Mouse (Mus musculus) retina, embryonic 14.5 days (tissue): ENCODE measurements at regions not wholly inside any gene's neighbourhood (a gene's known extent, or its start where the extent isn't known, plus 50 kb on each side); places are given as distances from the start of the nearest gene placed in this dataset.

Experiments
- DNase-seq: peaks from one replicate; pipeline ENCODE4 v3.0.0-alpha.2; 2015; ENCODE audit warnings: low spot score

GRCm38 (mm10) chr1:75834361-75834760, 288.3 kb downstream of the Slc4a3 start:
- no peak for DNase-seq

GRCm38 (mm10) chr1:75839551-75840223, 293.6 kb downstream of the Slc4a3 start:
- no peak for DNase-seq

DNA sequence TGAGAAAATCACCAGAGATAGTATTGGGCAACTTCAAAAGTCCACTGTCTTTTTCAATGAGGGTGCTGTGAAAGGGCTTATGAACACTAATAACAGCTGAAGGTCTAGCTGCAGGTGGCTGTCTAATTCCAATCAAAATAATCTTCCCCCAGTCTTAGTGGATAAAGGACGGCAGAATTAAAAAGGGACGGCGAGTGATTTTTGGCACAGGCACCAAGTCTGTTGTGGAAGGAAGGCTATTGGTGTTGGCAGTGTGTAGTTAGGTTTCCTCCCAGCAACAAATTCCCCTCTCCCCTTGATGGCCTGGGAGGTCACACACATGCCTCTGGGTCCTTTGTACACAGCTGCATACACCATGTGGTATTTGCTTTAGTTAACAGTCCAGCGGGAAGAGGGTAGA, 296.3 kb downstream of the Slc4a3 start:
- no peak for DNase-seq

GRCm38 (mm10) chr1:75843326-75843725, 297.3 kb downstream of the Slc4a3 start:
- no peak for DNase-seq

- no peak for DNase-seq
These were observed 298.1 kb downstream of the Slc4a3 start for GRCm38 (mm10) chr1:75844123-75844522.

DNA sequence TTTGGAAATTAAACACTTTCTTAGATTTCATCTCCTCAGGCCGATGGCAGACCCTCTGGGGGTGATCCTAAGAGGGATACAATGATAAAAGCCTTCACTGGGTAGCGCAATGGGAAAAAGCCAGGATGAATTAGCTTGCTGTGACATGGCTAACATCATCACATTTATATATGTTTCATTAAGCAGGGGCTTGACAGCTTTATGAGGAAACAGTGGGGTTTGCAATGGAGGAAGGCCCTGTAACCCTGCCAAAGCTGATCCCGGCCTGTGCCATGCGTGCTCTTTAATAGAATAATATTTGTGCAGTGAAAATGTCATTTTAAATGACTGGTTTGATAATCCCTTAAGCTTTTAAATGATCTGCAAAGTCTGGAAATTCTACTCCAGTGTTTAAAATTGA, 298.5 kb downstream of the Slc4a3 start:
- peak; percentile 18 for DNase-seq

DNA sequence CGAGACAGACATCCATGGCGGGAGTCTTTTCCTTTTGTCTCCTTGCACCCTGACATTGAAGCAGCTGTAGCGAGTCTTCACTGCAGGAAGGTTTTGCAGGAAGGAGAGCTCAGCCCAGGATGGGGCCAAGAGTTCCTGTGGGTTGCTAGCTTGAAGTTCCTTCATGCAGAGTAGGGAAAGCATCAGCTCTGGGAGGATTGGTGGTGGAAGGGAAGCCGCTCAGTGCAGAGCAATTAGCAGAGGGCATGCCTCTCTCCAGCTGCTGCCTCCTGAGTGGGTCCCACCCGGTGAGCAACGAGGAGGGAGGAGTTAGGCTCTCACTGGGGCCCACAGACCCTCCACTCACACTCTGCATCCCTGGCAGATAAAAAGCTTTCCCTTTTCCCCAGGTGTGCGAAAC, 298.9 kb downstream of the Slc4a3 start:
- DNase-seq: peak; percentile 48

DNA sequence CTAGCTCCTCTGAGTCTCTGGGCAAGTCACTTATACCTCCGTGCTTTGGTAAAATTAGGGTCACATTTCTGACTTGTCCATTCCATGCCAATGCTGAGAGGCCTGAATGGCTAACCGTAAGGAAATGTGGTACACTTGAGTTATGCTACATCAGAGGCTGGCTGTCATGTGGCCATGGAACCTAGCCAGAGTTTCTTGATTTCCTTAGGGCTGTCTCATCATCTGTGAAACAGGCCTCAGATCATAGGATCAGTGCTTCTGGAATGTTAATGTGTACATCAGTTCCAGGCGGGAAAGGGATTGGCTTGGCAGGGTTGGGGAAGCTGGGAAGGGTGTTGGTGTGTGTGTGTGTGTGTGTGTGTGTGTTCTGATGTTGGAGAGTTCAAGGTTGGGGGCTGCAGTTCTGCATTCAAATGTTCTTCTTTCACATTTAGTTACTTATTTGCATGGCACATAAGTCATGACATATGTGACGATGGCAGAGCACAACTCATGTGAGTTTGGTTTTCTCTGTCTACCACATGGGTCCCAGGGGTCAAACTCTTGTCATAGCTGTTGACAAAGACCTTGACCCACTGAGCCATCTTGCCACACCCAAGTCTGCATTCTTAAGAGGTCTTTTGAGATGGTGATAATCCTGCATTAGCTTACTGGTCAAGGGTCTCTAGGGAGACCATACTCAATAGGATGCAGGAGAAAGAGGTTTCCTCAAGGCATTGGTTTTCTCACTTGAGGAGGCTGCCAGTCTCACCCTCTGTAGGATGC, 299.9 kb downstream of the Slc4a3 start:
- DNase-seq: no peak

GRCm38 (mm10) chr1:75847681-75848080, 301.6 kb downstream of the Slc4a3 start:
- DNase-seq: no peak

DNA sequence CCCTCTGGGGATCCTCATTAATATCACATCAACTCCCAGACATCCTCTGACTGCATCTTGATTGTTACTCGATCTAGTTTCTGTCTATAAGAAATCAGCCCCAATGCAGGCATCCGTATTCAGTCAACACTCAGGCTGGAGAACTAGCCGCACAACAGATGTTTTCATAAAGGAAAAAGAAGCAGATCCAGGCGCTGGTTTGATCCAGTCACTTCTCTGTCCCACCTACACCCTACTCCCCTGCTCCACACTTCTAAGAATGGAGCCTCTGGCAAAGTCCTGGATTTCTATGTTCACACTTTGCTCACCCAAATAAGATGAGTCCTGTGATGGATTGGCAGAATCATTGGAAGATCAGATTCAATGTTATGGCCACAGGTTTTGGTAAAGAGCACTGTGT, 302.4 kb downstream of the Slc4a3 start:
- DNase-seq: no peak

DNA sequence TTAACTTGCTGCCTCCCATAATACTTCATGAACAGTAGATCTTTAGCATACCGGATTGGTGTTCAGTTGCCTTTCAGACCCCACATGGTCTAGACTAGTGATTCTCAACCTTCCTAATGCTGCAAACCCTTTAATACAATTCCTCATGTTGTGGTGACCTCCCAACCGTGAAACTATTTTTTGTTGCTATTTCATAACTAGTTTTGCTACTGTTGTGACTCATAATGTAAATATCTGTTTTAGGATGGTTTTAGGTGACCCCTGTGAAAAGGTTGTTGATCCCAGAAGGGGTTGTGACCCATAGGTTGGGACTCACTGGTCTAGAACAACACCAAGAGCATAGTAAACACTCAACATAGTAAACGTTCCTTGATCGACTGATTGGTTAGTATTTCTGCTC, 304.1 kb downstream of the Slc4a3 start:
- no peak for DNase-seq

DNA sequence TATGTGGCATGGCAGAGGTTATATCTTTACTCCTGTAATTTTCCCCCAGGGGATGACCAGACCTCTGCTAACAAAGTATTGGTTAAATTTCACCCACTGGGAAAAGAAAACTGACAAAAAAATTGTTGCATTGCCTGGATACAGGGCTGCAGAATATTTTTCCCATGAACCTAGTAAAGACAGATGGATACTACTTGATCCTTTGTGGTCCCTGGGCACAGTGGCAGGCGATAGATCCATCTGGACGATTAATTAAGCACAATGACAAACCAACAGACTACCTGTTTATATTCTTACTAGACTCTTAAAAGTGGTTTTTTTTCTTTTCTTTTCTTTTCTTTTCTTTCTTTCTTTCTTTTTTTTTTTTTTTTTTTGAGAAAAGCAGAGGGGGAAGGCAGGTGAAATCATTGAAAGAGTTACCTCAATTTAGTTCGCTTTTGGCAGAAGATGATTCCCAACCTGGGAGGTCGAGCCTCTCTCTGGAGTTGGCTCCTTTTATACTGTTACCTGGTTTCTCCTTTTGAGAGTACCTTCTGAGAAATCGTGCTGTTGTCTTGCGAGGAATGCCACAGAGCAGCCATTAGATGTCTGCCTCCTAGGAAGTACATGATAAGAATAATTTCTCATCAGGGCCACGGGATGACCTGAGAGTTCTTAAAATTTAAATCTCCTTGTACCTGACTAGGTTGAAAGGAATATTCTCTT, 312.6 kb downstream of the Slc4a3 start:
- no peak for DNase-seq

DNA sequence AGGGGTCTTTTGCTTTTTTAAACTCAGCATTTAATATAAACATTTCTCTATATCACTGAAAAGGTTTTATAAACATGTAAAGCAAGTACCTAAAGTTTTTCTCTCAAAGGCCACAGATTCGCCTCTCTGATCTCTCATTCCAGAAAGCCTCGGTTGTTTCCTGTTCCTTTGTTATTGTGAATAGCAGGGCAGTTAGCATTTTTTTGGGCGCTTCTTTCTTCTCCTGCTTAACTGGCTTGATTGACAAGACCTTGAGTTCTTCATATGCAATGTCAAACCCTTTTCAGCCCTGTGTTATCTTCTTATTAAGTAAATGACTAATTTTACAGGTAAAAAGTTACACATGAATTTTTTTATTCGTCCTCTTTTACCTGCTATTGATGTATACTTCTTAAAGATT, 316.7 kb downstream of the Slc4a3 start:
- no peak for DNase-seq

- no peak for DNase-seq
These were observed 320.5 kb downstream of the Slc4a3 start for GRCm38 (mm10) chr1:75866556-75866955.

- no peak for DNase-seq
These were observed 323.3 kb downstream of the Slc4a3 start for GRCm38 (mm10) chr1:75869414-75869813.

DNA sequence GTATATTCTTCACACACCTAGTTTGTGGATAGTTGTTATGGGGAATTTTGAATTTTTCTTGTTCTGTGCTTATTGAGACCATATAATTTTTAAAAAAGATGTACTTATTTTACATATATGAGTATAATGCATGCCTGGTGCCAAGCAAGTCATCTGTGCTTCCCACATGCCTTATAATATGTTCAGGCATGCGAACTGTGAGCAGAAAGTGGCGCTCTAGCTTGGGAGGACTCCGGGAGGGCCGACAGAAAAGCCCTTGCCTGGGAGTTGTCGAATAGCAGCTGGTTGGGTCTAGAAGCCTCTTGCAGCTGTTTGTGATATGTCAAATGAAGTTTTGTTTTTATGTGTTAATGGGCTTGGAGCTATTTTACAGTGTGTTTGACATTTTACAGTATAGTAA, 323.8 kb downstream of the Slc4a3 start:
- DNase-seq: no peak

GRCm38 (mm10) chr1:75873911-75874310, 327.8 kb downstream of the Slc4a3 start:
- no peak for DNase-seq

DNA sequence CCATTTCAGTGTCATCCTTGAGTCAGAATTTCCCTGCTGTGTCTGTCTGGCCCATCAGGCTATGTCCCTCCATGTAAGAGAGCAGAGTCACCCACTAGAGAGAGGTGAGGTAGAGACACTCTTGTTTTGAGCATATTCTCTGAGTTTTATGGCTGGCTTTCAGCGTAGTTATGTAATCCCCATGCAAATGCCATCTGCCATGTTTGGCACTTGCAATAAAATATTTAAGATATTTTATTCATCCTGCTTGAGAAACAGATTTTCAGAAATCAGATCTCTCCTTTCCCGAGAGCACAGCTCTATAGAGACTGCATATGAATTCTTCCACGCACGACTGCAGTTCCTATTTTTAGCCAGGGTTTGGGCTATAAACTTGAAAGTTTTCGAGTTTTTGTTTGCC, 331.1 kb downstream of the Slc4a3 start:
- DNase-seq: no peak

DNA sequence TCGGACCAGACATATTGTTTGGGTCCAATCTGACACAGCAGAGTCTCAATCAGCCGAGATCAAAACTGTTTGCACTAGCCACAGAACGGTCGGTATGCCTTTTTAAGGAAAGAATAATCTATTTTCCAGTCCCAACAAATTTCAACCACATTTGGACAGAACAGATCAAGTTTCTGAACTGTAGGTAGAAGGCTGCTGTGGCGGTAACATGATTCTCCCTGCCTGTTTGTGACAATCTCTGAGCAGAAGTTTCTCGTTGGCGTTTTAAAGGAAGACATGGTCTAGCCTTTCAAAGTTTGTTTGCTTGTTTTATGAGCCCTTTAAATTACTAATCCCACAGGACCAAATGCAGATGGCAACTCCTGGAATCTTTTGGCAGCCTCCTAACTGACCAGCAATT, 339.6 kb downstream of the Slc4a3 start:
- DNase-seq: no peak

DNA sequence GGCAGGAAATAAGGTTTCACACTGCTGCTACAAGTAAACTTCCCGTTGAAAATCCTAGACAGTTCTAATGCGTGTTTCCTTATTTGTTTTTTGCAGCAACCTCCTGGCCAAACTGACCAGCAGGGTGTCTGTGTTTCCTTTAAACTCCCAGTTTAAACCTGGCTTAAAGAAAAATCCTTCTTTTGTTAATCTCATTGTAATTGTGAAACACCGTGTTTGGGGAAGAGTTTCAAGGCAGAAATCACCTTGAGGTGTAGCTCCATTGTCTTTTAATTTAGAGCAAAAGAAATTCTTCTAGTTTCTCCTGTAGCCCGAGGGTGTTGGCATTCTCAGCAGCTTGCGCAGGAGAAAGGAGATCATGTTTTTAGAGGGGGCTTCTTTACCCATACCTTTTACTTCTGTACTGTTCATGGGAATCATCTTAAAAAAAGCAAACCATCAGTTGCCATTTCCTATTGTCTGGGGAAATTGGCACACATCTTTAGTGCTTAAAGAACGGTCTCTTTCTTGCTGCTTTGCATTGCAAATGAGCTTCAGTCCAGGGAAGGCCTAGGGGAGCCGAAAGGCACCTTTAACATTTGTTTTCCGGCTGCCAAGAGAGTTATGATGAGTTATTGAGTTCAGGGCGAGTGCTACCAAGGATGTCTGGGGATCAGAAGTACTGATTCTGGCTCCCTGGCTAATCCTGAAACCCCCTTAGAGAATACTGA, 342.6 kb downstream of the Slc4a3 start:
- DNase-seq: no peak

DNA sequence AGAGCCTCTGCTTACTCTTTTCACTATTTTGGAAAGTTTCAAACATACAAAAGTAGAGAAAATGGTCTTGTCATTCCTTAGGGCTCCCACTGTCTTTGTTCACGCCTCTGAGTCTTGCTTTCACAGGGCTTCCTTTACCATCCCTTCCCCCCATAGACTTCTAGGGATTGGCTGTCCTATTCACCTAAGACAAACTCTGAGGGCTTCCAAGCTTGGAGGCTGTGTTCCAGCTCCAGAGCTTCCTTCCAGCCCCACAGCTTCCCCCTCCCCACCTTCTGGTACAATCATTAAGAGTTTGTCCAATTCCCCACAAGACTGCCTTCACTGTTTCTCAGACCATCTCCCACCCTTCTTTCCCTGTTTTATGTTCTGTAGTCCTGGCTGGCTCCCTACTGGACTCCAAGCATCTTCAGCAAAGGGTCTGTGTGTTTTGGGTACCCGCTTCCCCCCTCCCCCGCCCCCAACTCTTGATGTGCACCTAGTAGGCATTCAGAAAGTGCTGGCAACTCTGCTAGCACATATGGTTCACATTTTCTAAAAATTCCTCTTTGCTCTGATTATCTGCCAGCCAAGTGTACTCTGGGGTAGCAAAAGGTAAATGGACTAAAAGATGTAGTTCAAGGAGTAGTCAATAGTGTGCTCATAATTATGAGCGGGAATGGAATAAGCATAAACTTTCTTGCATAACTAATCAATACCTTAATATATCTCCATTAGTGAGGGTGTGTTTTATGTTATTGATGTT, 344.0 kb downstream of the Slc4a3 start:
- no peak for DNase-seq
